In the genomic region with DNA sequence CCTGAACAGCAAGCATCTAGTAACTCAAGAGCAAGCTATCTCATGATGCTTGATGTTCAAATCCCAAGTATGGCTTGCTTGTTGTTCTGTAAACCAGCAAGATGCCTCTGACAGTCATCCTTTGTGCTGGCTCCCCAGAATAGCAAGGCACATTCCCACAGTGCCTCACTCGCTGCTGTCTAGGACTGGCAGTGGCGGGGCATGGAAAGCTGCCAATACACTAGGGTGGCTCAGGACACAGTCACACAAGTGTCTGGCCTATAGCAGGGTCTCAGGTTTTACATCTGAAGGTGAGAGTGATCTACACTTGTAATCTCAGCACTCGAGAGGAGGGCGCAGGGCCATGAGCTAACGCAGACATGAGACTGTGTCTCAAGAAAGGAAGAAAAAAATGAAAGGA, we compare ENCODE assay signal across 8 mouse cellular contexts. TPM values are rescaled to one million over a fixed set of nuclear protein-coding genes. Genes with fewer than 3 reads are reported as not detected.
DNase-seq lines count a peak whose midpoint lies in the region; ATAC-seq lines count a peak whose summit lies in the region.

No protein-coding gene starts in this region.

- no peak for ATAC-seq in forebrain, embryonic 13.5 days

- peaks cover 88% of the 10 kb centered on the region for H3K36me3 ChIP-seq in forebrain, embryonic 13.5 days (ENCODE audit: poor library complexity, severe bottlenecking)
- H3K36me3 ChIP-seq in forebrain, embryonic 10.5 days (replicated peaks), result peaks cover 98% of the 10 kb centered on the region
- H3K36me3 ChIP-seq in embryonic facial prominence, embryonic 10.5 days (replicated peaks), result peaks cover 99% of the 10 kb centered on the region

- no peak for DNase-seq in forebrain, embryonic 10.5 days (ENCODE audit: extremely low spot score, low spot score)
- peak; percentile 82 for DNase-seq in brain, adult 2 months (ENCODE audit: low read depth, low spot score)
- DNase-seq in gastrocnemius, postnatal 36 days, result peak; percentile 40 to 64
- peak; percentile 56 to 60 for DNase-seq in layer of hippocampus, postnatal 36 days
- DNase-seq in spleen, postnatal 10 days (ENCODE audit: low spot score in 2 of 2), result no peak
- no peak for DNase-seq in thymus, postnatal 4 days
- DNase-seq in embryonic facial prominence, embryonic 10.5 days (ENCODE audit: low spot score), result no peak

- intact Hi-C loops in gastrocnemius, postnatal 36 days (cut with DNase I), result loop anchor here (5.0 kb wide), 1 partner anchor 177 kb away; no protein-coding TSS in a partner anchor

- peaks cover 10% of the 10 kb centered on the region for H3K4me1 ChIP-seq in forebrain, embryonic 13.5 days
- no peaks in the 10 kb centered on the region for H3K4me1 ChIP-seq in forebrain, embryonic 10.5 days
- H3K4me1 ChIP-seq in embryonic facial prominence, embryonic 10.5 days, result 0 out of 2 replicates have a peak, but pooled peaks cover 9% of the 10 kb centered on the region

- H3K4me2 ChIP-seq in forebrain, embryonic 13.5 days, result no peak overlapping the region

- H3K27me3 ChIP-seq in forebrain, embryonic 13.5 days, result no peaks in the 10 kb centered on the region
- no peaks in the 10 kb centered on the region for H3K27me3 ChIP-seq in forebrain, embryonic 10.5 days (ENCODE audit: poor library complexity, severe bottlenecking)
- no peaks in the 10 kb centered on the region for H3K27me3 ChIP-seq in embryonic facial prominence, embryonic 10.5 days (replicated peaks; ENCODE audit: low read depth, poor library complexity, severe bottlenecking)

- H3K4me3 ChIP-seq in forebrain, embryonic 13.5 days, result no peak overlapping the region
- H3K4me3 ChIP-seq in forebrain, embryonic 10.5 days, result no peak overlapping the region
- no peak overlapping the region for H3K4me3 ChIP-seq in embryonic facial prominence, embryonic 10.5 days

- WGBS in forebrain, embryonic 13.5 days, result 66% methylated on average over 5 of the region's 5 CpGs
- WGBS in forebrain, embryonic 10.5 days, result 93% methylated on average over 5 of the region's 5 CpGs
- WGBS in embryonic facial prominence, embryonic 10.5 days, result 93% methylated on average over 5 of the region's 5 CpGs

- no peaks in the 10 kb centered on the region for H3K9me3 ChIP-seq in forebrain, embryonic 13.5 days (replicated peaks)
- no peaks in the 10 kb centered on the region for H3K9me3 ChIP-seq in forebrain, embryonic 10.5 days
- no peaks in the 10 kb centered on the region for H3K9me3 ChIP-seq in embryonic facial prominence, embryonic 10.5 days

- peak overlapping the region; percentile 27 for H3K9ac ChIP-seq in forebrain, embryonic 13.5 days

- peak overlapping the region; percentile 40; the same call in 1 of the 2 replicates for H3K27ac ChIP-seq in forebrain, embryonic 13.5 days
- no peak overlapping the region for H3K27ac ChIP-seq in forebrain, embryonic 10.5 days
- no peak overlapping the region for H3K27ac ChIP-seq in embryonic facial prominence, embryonic 10.5 days (replicated peaks)

RNA-seq across cellular contexts. Expression of a gene that starts 57.4 kb away (rescaled TPM):
- polyA plus RNA-seq in forebrain, embryonic 13.5 days (2015; fragmentation: Nextera tagmentation; extraction: Ambion mirVana), result 136 TPM in 2 replicates
- 55.9 and 59.8 TPM in 2 replicates for polyA plus RNA-seq in forebrain, embryonic 10.5 days (2016; fragmentation: Nextera tagmentation; extraction: Ambion mirVana)
- 100 to 1,000 TPM; 259 to 283 TPM for total RNA-seq in gastrocnemius, postnatal 36 days (2021)
- 100 to 1,000 TPM; 391 to 406 TPM for total RNA-seq in layer of hippocampus, postnatal 36 days (2021)
- 49.4 and 51.3 TPM in 2 replicates for polyA plus RNA-seq in embryonic facial prominence, embryonic 10.5 days (2016; fragmentation: Nextera tagmentation; extraction: Ambion mirVana)

Comparison
In these comparisons a context has a peak if more than half of its experiments do, and no peak if none do; other contexts are left out.
1. DNase-seq: peak in brain, adult 2 months (single experiment), gastrocnemius, postnatal 36 days (2 of 2) and layer of hippocampus, postnatal 36 days (2 of 2); none in forebrain, embryonic 10.5 days (single experiment), spleen, postnatal 10 days (0 of 2), thymus, postnatal 4 days (single experiment) and embryonic facial prominence, embryonic 10.5 days (single experiment).